Mouse (Mus musculus): Measurements from ENCODE around the gene Sel1l.

The Sel1l gene

DNA sequence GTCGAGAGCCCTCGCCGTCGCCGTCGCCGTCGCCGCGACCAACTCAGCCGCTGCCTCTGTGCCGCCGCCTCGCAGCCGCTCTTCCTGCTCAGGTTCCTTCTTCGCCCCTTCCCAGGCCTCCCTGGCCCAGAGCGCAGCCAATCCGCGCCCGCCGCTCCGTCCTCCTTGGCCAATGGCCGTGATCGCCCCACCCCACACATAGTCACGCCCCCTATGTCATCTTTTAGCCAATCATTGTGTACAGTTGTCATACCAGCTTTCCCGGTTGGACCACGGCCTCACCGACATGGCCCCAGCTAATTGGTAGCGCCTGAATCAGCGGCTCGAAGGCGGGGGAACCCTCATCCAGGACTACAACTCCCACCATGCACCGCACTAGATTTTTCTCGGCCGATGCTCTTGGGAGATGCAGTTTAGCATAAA lies at the start of gene Sel1l:
Gene Sel1l, minus strand, starts transcription at position 113 of the 423 bp plus-strand sequence.
- peak; percentile 99 to 100 for DNase-seq

DNA sequence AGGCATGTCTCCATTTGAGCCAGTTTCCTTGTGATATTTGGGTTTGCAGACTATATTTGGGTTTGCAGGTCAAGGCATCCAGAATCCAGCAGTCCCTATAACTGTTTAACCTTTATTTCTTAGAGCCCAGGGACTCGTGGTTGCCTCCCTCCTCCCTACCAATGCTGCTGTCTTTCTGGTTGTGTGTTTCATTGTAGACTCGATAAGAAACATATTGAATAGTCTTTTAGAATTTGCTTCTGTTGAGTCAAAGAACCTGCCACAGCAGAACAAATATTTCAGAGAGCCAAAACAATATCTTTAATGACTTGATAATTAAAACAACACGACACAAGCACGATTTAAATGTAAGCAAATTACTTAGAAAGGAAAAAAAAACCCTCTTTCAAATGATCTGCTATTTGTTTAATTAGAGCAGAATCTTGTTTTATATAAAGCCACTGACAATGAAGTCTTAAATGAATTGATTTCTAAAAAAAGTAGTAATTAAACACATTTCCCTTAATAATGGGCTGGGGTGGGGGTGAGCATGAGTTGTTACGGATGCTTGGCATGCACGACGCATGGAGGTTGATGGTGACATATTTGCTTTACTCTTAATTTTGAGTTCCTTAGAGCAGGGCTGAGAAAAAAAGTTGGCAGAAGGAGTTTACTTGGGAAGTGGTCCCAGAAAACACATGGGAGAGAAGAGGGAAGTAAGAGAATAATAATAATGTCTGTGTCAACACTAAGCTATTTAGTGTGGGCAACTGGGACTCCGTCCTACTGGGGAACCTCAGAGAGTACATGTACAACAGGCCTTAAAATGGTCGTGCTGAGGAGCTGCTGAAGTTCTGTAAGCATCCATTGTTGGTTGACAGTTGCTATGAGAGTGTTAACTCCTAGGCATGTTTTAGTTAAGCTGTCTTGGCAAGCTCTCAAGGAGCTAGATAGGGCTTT lies 43.9 kb upstream of the Sel1l start:
- DNase-seq, result no peak

DNA sequence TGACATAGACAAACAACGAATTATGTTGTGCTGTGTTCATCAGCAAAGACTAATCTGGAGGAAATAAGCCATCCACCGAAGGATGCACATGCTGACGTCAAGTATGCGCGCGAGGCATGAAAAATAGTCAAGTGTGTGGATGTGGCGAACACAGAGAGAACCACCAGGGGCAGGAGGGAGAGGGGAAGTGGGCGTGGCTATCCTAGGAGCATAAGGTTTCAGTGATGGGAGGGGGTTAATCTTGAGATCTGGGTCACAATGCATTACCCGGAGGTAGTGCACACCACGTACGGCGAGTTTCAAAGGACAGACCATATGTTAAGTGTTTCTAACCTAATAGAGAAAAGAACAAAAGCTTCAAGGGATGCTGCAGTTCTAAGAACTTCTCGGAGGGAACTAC lies 31.5 kb upstream of the Sel1l start:
- no peak for DNase-seq

DNA sequence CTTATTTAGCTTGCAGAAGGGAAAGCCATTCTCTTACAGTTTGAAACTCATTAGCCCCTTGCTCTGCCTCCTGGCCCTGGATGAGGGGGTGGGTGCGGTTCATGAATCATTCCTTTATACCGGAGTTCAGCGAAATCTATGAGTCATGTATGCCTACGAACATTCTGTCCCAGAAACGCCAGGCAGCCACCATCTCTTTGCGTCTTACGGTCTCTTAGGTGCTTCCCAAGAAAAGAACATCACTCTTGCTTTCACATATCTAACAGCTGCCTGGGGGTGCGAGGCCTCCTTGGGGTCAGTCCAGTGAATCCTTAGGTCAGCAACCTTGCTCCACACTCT lies 29.9 kb upstream of the Sel1l start:
- no peak for DNase-seq

DNA sequence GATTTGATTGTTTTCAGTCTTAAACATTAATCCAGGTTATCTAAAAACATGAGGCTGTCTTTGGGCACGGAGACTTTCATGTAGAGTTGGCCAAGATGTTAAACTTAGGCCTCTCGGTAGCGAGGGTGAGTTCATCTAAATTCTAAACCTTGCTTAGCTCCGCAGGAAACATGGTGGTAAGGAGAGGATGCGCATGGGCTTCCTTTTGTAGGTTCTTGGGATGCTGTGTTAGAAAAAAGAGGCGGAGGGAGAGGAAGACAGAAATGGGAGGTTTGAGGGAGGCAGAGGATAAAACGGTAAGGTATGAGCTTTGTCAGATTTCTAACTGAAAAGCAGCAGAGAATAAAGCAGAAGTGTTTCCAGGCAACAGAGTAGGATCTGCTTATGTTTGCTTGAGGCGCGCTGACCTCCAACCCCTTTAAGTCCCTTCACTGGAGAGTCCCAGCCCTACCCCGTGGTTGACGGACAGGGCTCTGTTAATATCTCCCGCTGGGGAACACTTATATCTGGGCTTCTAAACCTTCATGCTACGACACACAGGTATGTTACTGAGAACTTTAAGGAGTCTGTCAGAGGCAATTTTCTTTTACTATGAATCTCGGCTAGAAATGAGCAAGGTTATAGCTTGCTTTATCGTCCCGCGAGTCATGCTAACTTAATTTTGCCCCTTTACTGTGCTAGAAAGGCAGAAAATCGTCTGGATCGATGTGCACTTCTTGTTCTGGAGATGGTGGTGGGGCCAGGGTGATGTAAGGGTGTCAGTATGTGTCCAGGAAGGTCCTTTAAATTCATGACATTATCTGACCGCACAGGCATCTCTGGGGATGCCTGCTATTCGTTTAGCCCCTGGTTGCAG lies 29.3 kb upstream of the Sel1l start:
- no peak for DNase-seq

DNA sequence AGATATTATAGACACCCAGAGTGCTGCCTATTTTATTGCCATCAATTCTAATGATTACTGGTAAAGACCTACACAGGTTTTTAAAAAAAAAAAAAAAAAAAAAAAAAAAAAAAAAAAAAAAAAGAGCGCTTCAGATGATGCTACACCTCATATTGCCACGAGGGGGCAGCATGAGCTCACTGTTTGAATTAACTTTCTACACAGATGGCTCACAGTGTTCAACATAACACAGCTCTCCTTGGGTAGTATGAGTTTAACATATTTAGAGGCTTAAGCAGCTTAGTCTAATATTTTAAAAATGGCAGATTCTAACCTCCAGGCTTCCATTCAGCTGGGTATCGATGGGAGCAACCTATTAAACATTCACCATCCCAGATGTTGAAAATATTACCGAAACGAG lies 28.7 kb upstream of the Sel1l start:
- DNase-seq, result peak in 1 of 2 experiments; percentile 19

DNA sequence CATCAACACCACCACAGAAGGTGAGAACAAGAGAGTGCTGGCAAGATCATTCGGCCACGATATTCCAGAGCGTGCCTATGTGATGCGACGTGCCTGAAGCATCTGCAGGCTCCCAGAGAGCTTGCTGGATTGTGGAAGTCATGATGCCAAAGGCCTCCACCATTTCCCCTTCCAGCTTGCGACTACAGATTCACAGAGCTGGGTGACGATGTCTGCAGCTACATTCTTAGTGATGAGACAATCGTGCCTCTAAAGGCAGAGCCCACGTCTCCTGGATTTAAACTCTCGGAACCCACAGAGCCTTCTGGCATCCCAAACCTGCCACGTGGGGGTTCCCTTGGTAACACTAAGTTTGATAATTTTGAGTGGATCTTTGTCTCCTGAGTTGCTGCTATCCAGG lies 21.7 kb upstream of the Sel1l start:
- no peak for DNase-seq

DNA sequence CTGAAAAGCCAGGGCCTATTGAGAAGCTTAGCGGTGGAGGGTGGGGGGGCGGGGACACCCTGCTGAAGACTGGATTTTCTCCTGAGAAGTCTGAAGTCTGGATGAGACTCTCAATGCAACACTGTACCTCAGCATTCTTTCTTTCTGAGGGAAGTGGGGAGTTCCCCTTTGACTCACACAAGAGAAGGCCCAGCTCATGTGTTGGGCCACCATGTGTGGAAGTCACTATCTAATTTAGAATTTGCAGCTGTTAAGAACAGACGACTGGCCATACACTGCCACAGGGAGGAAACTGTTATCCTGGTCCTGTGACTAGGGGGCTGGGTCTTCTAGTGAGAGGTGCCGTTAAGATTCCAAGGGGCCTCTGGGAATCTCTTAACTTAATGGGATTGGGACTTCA lies 20.4 kb upstream of the Sel1l start:
- DNase-seq, result no peak

DNA sequence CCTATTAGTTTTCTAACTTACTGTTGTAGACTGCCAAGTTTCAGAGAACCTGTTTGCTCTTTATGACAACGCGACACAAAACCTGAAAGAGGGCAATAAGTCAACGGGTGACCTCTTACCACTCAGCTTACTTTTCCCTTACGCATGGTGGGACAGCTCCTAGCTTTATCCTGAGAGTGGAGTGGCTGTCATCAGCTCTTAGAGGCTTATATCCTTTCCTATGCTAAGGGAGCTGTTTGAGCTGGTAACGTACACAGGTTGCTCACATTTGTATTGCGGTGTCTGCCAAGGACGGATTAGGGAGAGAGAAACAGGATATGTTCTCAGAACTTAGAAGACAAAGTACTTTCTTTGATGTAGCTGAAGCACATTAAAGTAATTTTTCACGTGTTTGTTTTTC lies 5.4 kb upstream of the Sel1l start:
- DNase-seq, result no peak

DNA sequence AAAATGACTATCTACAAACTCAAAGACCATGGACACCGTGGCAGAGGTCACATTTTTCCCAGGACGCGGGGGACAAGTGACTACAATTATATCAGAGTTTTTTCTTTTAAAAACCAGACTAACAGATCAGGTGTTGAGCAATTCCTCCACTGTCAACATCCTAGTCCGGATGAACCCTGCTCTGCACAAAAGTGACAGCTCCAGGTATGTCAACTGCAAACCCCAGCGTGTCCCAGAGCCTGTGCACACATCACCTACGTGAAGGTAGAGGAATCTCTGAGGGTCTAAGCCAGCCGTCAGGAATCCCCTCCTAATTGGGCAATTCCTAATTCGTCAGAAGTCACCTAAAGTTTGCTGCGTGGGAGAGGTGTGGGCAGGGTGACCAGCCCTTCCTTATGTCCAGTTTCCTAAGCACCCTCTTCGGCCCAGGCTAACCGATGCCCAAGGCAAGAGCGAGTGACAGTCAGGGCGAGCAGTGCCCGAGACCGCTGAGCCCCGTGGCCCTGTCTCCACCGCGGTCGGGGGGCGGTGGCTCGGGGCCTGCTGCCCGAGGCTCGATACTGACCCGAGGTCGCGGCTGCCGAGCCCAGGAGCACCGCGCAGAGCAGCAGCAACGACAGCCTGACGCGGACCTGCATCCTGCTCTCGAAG lies 438 bp downstream of the Sel1l start:
- DNase-seq, result peak in 1 of 2 experiments; percentile 20

DNA sequence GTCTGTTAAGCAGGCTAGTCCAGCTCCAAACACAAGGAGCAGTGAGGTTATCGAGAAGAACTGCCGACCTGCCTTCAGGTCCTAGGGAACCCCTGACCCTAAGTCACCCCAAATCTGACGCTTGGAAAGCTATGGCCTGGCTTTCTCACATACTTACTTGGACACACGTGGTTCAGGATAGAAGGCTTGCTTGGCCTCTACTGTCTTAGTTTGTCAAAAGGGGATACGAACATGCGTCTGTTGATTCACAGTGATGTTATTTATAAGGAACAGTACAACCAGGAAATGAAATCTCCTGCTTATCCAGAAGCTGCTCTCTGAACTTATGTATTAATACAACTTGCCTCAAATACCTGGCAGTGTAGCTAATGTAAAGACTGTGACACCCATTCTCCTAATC lies 2.9 kb downstream of the Sel1l start:
- DNase-seq, result no peak

DNA sequence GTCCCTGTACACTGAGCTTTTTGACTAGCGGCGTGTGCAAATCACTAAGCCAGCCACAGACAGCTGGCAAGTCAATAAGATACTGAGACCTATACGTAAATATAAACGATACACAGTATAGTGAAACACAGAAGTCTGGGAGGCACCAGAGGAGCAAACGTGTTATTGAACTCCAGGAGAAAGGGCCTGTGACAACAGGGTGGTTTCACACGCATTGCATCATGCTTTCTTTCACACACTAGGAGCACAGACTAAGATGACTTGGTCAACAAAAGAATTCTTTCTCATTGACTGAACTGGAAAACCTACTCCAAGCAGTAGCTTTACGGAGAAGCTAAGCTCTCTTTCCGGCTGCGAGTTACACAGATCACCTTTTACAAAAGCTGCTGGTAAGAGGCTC lies 3.6 kb downstream of the Sel1l start:
- no peak for DNase-seq

DNA sequence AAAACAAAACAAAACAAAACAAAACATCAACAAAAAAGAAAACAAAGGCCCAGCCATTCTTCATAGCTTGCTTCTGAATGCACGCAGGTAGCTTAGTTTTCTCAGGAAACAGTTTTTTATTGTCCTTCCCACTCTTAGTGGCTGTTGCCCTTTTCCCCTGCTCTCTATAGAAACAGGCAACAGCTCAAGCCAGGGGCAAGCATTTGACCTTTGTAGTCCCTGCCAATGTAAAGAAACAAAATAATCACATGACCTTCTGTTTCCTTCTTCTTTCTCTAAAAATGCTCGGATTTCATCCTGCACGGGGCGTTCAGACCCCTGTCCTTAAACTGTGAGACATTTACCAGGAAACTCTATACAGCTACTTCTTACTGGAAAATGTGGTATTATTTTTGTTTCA lies 4.4 kb downstream of the Sel1l start:
- no peak for DNase-seq

DNA sequence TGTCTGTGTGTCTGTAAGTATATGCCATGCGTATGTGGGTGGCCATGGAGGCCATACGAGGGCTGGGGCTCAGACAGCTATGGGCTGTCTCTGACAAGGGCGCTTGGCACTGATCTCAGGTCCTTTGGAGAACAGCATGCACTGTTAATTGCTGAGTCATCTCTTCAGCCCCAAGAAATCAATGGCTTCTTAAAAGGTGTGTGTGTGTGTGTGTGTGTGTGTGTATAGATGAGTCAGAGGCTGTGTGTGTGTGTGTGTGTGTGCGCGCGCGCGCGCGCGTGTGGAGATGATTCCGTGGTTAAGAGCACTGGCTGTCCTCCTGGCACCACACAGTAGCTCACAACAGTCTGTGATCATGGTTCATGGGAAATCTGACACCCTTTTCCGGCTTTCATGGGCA lies 5.1 kb downstream of the Sel1l start:
- no peak for DNase-seq

DNA sequence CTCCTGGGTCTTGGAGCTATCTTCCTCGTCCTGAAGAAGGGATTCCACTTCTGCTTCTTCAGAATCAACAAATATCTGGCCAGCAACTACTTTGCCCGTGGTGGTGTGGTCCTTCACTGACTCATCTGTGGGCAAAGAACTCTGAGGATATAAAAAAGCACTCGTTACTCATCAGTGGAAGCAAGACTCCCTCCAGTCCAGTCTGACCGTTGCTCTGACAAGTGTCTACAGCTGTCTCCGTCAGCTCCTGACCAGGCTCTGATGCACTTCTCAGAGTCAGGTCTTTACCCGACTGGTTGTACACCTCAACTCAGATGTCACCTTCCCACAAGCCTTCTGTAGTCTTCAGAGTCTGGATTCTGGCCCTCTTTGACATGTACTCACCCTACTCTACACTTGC lies 7.2 kb downstream of the Sel1l start:
- DNase-seq, result no peak

DNA sequence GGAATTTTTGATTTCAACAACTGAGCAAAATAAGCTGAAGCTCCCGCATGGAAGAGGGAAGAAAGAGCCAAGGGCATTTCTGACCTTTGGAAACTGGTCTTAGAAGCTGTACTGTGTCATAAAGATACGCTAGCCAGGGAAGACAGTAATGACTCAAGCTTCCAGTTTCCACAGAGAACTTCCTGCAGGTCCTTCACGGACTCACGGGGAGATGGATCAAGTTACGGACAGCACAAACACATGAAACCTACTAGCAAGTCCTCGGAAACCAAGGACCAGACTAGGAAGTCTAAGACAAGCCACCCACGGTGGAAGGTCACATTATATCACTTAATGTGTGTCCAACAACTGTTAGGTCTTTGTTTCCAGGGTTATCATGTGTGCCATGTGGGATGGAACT lies 10.7 kb downstream of the Sel1l start:
- DNase-seq, result no peak

DNA sequence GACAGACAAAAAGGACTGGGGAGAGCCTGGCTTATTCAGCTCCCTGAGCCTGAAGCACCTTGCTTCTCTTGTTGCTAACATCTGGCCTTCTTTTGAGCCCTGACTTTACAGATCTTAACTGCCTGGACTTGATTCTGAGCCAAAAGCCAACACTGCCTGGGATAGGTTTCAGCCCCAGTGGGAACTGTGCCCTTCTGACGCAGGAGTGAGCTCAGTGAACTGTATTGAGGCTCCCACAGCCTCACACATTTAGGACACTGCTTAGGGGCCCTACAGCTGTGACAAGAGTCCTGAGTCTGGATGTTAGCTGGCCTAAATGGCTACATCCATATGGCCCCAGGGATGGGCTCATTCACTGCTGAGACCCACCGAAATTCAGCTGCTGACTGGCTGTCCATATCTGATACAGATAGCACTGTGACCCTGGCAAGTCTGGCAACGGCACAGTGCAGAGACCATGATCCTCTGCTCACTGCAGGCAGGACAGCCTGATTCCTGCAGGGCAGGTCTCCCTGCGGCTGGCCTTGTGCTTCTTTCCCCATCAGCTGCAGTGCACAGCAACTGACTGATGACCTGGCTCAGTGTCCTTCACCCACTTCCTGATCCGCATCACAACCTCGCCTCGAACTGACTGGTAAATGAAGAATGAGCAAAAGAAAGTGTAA lies 11.4 kb downstream of the Sel1l start:
- peak; percentile 39 to 54 for DNase-seq

DNA sequence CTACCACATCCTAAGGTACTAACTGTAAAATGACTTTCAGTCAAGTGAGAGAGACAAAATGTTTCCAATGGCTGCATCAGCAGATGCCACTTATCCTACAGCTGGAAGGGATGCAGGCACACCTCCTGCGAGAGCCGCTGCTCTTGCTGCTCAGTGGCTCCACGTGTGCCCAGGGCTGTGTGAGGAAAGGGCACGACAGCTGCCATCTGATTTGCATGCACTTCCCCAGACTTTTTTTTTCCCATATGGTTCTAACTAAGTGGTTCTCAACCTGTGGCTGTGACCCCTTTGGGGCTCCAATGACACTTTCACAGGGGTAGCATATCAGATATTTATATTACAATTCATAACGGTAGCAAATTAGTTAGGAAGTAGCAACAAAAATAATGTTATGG lies 15.0 kb downstream of the Sel1l start:
- no peak for DNase-seq

DNA sequence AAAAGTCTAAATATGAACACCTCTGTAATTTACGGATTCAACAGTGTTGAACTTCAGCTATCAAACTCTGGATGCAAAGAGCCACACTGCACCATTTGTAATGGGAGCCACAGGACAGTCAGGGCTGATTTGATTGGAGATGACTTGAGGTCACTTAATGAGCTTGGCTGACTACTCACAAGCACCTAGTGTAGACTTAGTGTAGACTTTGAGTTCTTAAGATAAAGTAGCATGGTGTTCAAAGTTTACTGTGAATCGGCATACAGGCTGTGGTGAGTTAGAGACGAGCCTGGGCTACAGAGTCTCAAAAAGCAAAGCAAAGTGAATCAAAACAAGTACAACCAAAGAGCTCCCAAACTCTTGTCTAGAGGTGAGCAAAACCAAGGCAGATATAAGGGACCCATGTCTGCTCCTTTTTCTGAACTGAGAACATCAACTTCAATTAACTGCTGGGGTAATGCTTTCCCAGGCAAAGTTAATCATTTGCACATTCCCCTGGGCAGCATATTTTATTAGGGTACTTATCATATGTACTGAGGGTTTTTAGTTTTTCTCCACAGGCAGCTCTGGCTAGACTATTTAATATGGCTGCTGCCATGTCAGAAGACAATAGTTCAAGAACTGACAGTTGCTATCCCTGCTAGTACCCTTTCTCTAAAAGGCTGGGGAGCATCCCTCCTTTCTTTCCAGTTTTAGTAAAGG lies 15.6 kb downstream of the Sel1l start:
- DNase-seq, result peak; percentile 22 to 41

DNA sequence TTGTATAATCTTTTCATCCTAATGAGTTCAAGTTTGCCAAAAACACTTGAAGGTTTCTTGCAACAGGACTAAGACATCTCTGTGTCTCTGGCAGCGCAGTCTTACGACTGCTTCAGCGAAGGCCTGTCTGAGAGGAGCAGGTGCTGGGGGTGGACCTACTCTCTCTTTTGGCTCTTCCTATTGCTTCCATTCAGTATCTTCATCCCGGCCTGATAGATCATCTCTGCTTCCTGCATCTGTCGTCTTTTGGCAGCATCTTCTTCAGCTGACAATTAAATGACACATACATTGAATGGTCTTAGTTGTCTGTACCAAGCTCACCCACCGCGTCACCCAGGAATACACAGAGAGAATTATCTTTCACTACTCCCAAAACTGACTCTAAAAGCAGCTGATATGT lies 17.5 kb downstream of the Sel1l start:
- DNase-seq, result no peak

DNA sequence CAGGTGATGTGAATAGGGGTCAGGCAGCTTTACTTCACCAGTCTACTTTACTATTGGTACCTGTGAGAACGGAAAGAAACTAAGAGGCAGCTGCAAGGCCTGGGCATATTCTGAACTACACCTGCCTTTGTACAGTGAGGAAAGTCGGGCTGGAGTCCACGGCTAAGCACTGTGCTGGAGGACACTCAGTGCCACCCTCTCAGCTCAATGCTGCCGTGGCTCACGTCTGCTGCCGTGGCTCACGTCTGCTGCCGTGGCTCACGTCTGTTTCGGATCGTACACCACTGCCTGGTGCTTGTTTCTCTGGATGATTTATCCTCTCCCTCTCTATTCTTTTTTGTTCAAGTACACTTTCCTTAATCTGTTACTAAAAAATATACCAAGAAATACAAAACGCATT lies 28.5 kb downstream of the Sel1l start:
- no peak for DNase-seq

DNA sequence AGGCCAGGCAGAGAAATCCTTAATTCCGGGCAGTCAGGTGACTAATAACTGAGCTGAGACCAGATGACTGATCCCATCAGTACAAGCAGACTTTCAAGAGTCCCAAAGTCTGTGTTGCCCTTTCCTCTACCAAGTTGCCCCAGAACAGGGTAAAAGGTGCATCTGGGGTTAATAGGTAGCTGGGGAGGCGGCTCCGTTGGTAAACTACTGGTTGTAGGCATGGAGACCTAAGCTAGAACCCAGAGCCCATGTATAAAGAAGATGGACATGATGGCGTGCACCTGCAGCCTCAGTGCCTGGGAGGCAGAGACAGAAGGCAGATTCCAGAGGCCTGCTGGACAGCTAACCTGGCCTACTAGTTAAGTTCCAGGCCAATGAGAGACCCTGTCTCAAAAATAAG lies 30.2 kb downstream of the Sel1l start:
- no peak for DNase-seq
